Mouse (Mus musculus): Measurements from ENCODE around the gene Telo2. TPM values are rescaled to one million over a fixed set of nuclear protein-coding genes. Genes with fewer than 3 reads are reported as not detected.
A peak's percentile ranks its signal among the peaks of the same experiment; 100 is the strongest.
"Not testable (repeated sequence)": the region's sequence is repeated elsewhere in the genome, so short reads cannot be mapped to it uniquely, and the experiment has no call there.

Telo2 gene
- total and polyA plus RNA-seq, 3 experiments, result 6.0 to 44.0 (median 22.3) TPM

DNA sequence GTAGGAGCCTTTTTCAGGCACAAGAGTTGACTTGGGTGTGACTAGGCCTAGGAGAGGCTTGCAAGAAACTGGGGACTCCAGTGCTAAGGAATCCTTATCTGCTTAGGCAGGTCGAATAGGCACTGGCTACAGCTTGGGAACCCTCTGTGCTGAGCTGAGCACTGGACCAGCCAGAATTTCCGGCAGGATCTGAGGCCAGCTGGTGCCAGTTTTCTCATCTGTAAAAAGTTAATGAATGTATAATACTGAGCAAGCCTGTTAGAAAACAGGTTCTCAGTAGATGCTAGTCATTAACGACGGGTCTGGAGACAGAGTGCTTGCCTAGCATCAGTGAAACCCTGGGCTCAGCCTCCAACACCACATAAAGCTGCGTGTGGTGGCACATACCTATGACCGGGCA lies 19.9 kb upstream of the Telo2 start:
- no peak for DNase-seq (ENCODE audit: low spot score)
- H3K4me1 ChIP-seq (ENCODE audit: insufficient read depth, low read depth, low read length), result peaks cover 47% of the 10 kb centered on the region
- H3K27me3 ChIP-seq (ENCODE audit: insufficient read depth, low read length), result no peaks in the 10 kb centered on the region
- H3K4me3 ChIP-seq (ENCODE audit: low read depth, low read length), result no peak overlapping the region
- no peak for TF ChIP-seq TAL1 (conservative IDR thresholded peaks at IDR 0.05; ENCODE audit: low read depth, low read length)
- no peak for ATAC-seq (ENCODE audit: extremely low read depth, insufficient number of reproducible peaks, low FRiP score, poor library complexity, severe bottlenecking)
- H3K36me3 ChIP-seq (replicated peaks), result peaks cover 50% of the 10 kb centered on the region
- H3K9me3 ChIP-seq (replicated peaks), result no peaks in the 10 kb centered on the region

- H3K27me3 ChIP-seq (ENCODE audit: insufficient read depth, low read length), result no peaks in the 10 kb centered on the region; the same call in 1 of the 2 replicates
- H3K4me1 ChIP-seq (ENCODE audit: insufficient read depth, low read depth, low read length), result peaks cover 39% of the 10 kb centered on the region
- ATAC-seq (ENCODE audit: extremely low read depth, insufficient number of reproducible peaks, low FRiP score, poor library complexity, severe bottlenecking) (peak; percentile 70), DNase-seq (ENCODE audit: low spot score) (peak; percentile 92)
- H3K36me3 ChIP-seq (replicated peaks), result peaks cover 30% of the 10 kb centered on the region
- peak within 1 kb of the TSS; percentile 95 for H3K4me3 ChIP-seq (ENCODE audit: low read depth, low read length)
- no peaks in the 10 kb centered on the region for H3K9me3 ChIP-seq (replicated peaks)
- TF ChIP-seq TAL1 (conservative IDR thresholded peaks at IDR 0.05; ENCODE audit: low read depth, low read length), result no peak
- no peak for TF ChIP-seq GATA2 (IDR thresholded peaks at IDR 0.05; ENCODE audit: borderline replicate concordance, low read depth, low read length)
- no peak for TF ChIP-seq GATA1 (IDR thresholded peaks at IDR 0.05; ENCODE audit: borderline replicate concordance, low read length)
- TF ChIP-seq POLR2AphosphoS5 (IDR thresholded peaks at IDR 0.05; ENCODE audit: insufficient replicate concordance, low read depth, low read length), result no peak
- TF ChIP-seq CTCF (IDR thresholded peaks at IDR 0.05; ENCODE audit: low read depth, low read length), result no peak
Measured at GRCm38 (mm10) chr17:25133275-25133698, 17.5 kb upstream of the Telo2 start, which contains the start of gene Clcn7. Gene Clcn7 (plus strand): TSS chr17:25133391.

- TF ChIP-seq CTCF (IDR thresholded peaks at IDR 0.05; ENCODE audit: low read depth, low read length) (no peak), TAL1 (conservative IDR thresholded peaks at IDR 0.05; ENCODE audit: low read depth, low read length) (no peak), GATA2 (IDR thresholded peaks at IDR 0.05; ENCODE audit: borderline replicate concordance, low read depth, low read length) (no peak), POLR2AphosphoS5 (IDR thresholded peaks at IDR 0.05; ENCODE audit: insufficient replicate concordance, low read depth, low read length) (no peak), GATA1 (IDR thresholded peaks at IDR 0.05; ENCODE audit: borderline replicate concordance, low read length) (no peak)
- peaks cover 23% of the 10 kb centered on the region for H3K4me1 ChIP-seq (ENCODE audit: insufficient read depth, low read depth, low read length)
- no peaks in the 10 kb centered on the region for H3K9me3 ChIP-seq (replicated peaks)
- H3K36me3 ChIP-seq (replicated peaks), result peaks cover 2% of the 10 kb centered on the region
- DNase-seq (ENCODE audit: low spot score) (no peak), ATAC-seq (ENCODE audit: extremely low read depth, insufficient number of reproducible peaks, low FRiP score, poor library complexity, severe bottlenecking) (no peak)
- H3K4me3 ChIP-seq (ENCODE audit: low read depth, low read length), result no peak overlapping the region
- H3K27me3 ChIP-seq (ENCODE audit: insufficient read depth, low read length), result no peaks in the 10 kb centered on the region; the same call in 1 of the 2 replicates
Measured at GRCm38 (mm10) chr17:25130060-25130459, 14.3 kb upstream of the Telo2 start.

- no peak overlapping the region for H3K4me3 ChIP-seq (ENCODE audit: low read depth, low read length)
- TF ChIP-seq POLR2AphosphoS5 (IDR thresholded peaks at IDR 0.05; ENCODE audit: insufficient replicate concordance, low read depth, low read length) (no peak), GATA1 (IDR thresholded peaks at IDR 0.05; ENCODE audit: borderline replicate concordance, low read length) (no peak), TAL1 (conservative IDR thresholded peaks at IDR 0.05; ENCODE audit: low read depth, low read length) (no peak), CTCF (IDR thresholded peaks at IDR 0.05; ENCODE audit: low read depth, low read length) (no peak), GATA2 (IDR thresholded peaks at IDR 0.05; ENCODE audit: borderline replicate concordance, low read depth, low read length) (no peak)
- H3K4me1 ChIP-seq (ENCODE audit: insufficient read depth, low read depth, low read length), result peaks cover 13% of the 10 kb centered on the region
- no peaks in the 10 kb centered on the region for H3K9me3 ChIP-seq (replicated peaks)
- DNase-seq (ENCODE audit: low spot score) (no peak), ATAC-seq (ENCODE audit: extremely low read depth, insufficient number of reproducible peaks, low FRiP score, poor library complexity, severe bottlenecking) (no peak)
- H3K36me3 ChIP-seq (replicated peaks), result no peaks in the 10 kb centered on the region
- peaks cover 13% of the 10 kb centered on the region for H3K27me3 ChIP-seq (ENCODE audit: insufficient read depth, low read length)
Measured at GRCm38 (mm10) chr17:25127681-25128080, 11.9 kb upstream of the Telo2 start.

DNA sequence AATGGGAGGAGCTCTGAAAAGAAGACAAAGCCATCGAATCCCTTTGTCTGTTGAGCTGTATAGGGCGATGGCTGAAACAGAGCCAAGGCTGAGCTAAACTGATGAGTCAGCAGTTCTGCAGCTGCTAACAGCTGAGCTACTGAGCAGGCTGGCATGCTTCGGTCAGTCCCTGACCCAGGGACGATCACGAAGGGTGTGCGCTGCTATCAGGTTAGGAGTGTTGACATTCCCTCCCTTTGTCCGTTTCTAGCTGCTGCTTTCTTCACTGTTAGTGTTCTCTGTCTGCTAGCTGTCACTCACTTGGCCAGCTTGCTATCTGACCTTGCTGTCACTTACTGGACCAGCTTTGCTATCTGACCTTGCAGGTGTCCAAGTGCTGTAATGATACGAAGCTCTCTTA lies 11.3 kb upstream of the Telo2 start:
- peak; percentile 34 for ATAC-seq (ENCODE audit: extremely low read depth, insufficient number of reproducible peaks, low FRiP score, poor library complexity, severe bottlenecking)
- Histone ChIP-seq H3K4me1 (ENCODE audit: insufficient read depth, low read depth, low read length) (peaks cover 13% of the 10 kb centered on the region), H3K4me3 (ENCODE audit: low read depth, low read length) (peak overlapping the region; percentile 27; the same call in 1 of the 2 replicates), H3K27me3 (ENCODE audit: insufficient read depth, low read length) (peaks cover 19% of the 10 kb centered on the region), H3K9me3 (replicated peaks) (no peaks in the 10 kb centered on the region), H3K36me3 (replicated peaks) (no peaks in the 10 kb centered on the region)
- no peak for TF ChIP-seq GATA1 (IDR thresholded peaks at IDR 0.05; ENCODE audit: borderline replicate concordance, low read length)
- TF ChIP-seq GATA2 (IDR thresholded peaks at IDR 0.05; ENCODE audit: borderline replicate concordance, low read depth, low read length), result no peak
- DNase-seq (ENCODE audit: low spot score), result no peak

GRCm38 (mm10) chr17:25125442-25126060 lies 9.8 kb upstream of the Telo2 start:
- not testable (repeated sequence) for ATAC-seq (ENCODE audit: extremely low read depth, insufficient number of reproducible peaks, low FRiP score, poor library complexity, severe bottlenecking); H3K4me3 ChIP-seq (ENCODE audit: low read depth, low read length); H3K9me3 ChIP-seq (replicated peaks); H3K36me3 ChIP-seq (replicated peaks); DNase-seq (ENCODE audit: low spot score)
- Histone ChIP-seq H3K27me3 (ENCODE audit: insufficient read depth, low read length) (peaks cover 33% of the 10 kb centered on the region), H3K4me1 (ENCODE audit: insufficient read depth, low read depth, low read length) (peaks cover 13% of the 10 kb centered on the region)

DNA sequence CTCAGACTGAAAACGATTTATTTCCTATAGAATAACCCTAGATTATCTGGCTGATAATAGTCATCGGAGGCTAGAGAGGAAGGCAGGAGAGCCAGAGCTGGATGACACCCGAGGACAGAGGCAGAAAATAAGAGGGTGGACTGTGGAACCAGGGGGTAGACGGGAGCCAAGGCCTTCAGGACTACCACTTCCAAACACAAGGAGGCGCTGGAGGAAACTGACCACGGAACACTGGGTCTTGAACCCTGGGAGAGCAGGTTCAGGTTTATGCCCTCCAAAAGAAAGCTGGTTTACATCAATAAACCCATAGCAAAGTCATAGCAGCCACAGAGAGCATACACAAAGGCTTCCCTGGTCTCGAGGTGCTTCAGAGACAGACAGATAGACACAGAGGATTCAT lies 8.2 kb upstream of the Telo2 start:
- Histone ChIP-seq H3K4me3 (ENCODE audit: low read depth, low read length) (no peak overlapping the region), H3K4me1 (ENCODE audit: insufficient read depth, low read depth, low read length) (peaks cover 13% of the 10 kb centered on the region), H3K9me3 (replicated peaks) (no peaks in the 10 kb centered on the region), H3K36me3 (replicated peaks) (no peaks in the 10 kb centered on the region), H3K27me3 (ENCODE audit: insufficient read depth, low read length) (peaks cover 45% of the 10 kb centered on the region)
- DNase-seq (ENCODE audit: low spot score) (no peak), ATAC-seq (ENCODE audit: extremely low read depth, insufficient number of reproducible peaks, low FRiP score, poor library complexity, severe bottlenecking) (no peak)
- TF ChIP-seq CTCF (IDR thresholded peaks at IDR 0.05; ENCODE audit: low read depth, low read length) (0 out of 2 replicates have a peak, but pooled peaks have one; percentile 13), TAL1 (conservative IDR thresholded peaks at IDR 0.05; ENCODE audit: low read depth, low read length) (no peak), POLR2AphosphoS5 (IDR thresholded peaks at IDR 0.05; ENCODE audit: insufficient replicate concordance, low read depth, low read length) (no peak)
